Mouse (Mus musculus) heart, postnatal 0 days (tissue): ENCODE measurements at regions not wholly inside any gene's neighbourhood (a gene's known extent, or its start where the extent isn't known, plus 50 kb on each side); places are given as distances from the start of the nearest gene placed in this dataset.

Source experiments
- CTCF ChIP-seq: IDR thresholded peaks from 2 replicates; pipeline ENCODE4 v1.5.1; 2016; ENCODE audit warnings: antibody characterized with exemption, control low read depth, low read depth
- EP300 ChIP-seq: IDR thresholded peaks from 2 replicates; pipeline ENCODE4 v1.6.1; 2016; ENCODE audit warnings: antibody characterized with exemption, low read depth

- no peak for TF ChIP-seq CTCF
- no peak for TF ChIP-seq EP300
Measured at GRCm38 (mm10) chr7:129958379-129958778, 366.7 kb downstream of the Wdr11 start.
